Mouse (Mus musculus) neural tube, embryonic 14.5 days (tissue): ENCODE results near the gene Gm6096. TPM values are rescaled to one million over a fixed set of nuclear protein-coding genes. Genes with fewer than 3 reads are reported as not detected.
A peak's percentile ranks its signal among the peaks of the same experiment; 100 is the strongest.

ENCODE experiments used
- ATAC-seq: fragments of 200-750 bp; cut with Nextera tagmentation; 2 replicates; pipeline ENCODE4 v1.8.0; 2017; ENCODE audit warnings: low read depth, mild to moderate bottlenecking, moderate TSS enrichment, moderate library complexity
- H3K27ac ChIP-seq: fragments of 300-500 bp; sonication (generic); 2 replicates; pipeline ENCODE4 v1.5.1; 2014; ENCODE audit warnings: low read depth, mild to moderate bottlenecking, control low read depth, low read length, moderate library complexity, mixed read lengths
- H3K27me3 ChIP-seq: fragments of 300-500 bp; sonication (generic); 2 replicates; pipeline ENCODE4 v1.6.1; 2014; ENCODE audit warnings: low read length; ENCODE audit not compliant: control insufficient read depth, insufficient read depth
- H3K36me3 ChIP-seq: fragments of 300-500 bp; sonication (generic); 2 replicates; pipeline ENCODE4 v1.6.1; 2014; ENCODE audit warnings: low read length, mixed read lengths; ENCODE audit not compliant: control insufficient read depth, insufficient read depth
- H3K4me1 ChIP-seq: fragments of 300-500 bp; sonication (generic); 2 replicates; pipeline ENCODE4 v1.6.1; 2014; ENCODE audit warnings: low read length; ENCODE audit not compliant: control insufficient read depth, insufficient read depth
- H3K4me2 ChIP-seq: fragments of 300-500 bp; sonication (generic); 2 replicates; pipeline ENCODE4 v1.6.1; 2014; ENCODE audit warnings: mild to moderate bottlenecking, low read depth, low read length, control low read depth
- H3K4me3 ChIP-seq: fragments of 300-500 bp; sonication (generic); 2 replicates; pipeline ENCODE4 v1.5.1; 2014; ENCODE audit warnings: low read depth, low read length, control low read depth, mixed read lengths
- H3K9ac ChIP-seq: fragments of 300-500 bp; sonication (generic); replicated peaks from 2 replicates; pipeline ENCODE4 v1.6.1; 2014; ENCODE audit warnings: low read depth, mild to moderate bottlenecking, control low read depth, low read length, mixed read lengths
- H3K9me3 ChIP-seq: fragments of 300-500 bp; sonication (generic); 2 replicates; pipeline ENCODE4 v1.6.1; 2016; ENCODE audit warnings: low read length; ENCODE audit not compliant: control insufficient read depth
- WGBS: fragments of 180-500 bp; shearing (Covaris S2); extraction: QIAGEN DNeasy Blood & Tissue Kit; methylation state at CpG from one replicate; pipeline ENCODE4 v1.1.7; 2014; 5-methylcytosine and 5-hydroxymethylcytosine counted together
- polyA plus RNA-seq: library from polyadenylated mRNA; unstranded; fragments of >200 nt; fragmentation: Nextera tagmentation; extraction: Ambion mirVana; gene quantifications from 2 replicates; pipeline ENCODE4 v1.2.1, GENCODE M21; 2014

The Gm6096 gene
- polyA plus RNA-seq, 1 experiment from 2014 or later: not detected

DNA sequence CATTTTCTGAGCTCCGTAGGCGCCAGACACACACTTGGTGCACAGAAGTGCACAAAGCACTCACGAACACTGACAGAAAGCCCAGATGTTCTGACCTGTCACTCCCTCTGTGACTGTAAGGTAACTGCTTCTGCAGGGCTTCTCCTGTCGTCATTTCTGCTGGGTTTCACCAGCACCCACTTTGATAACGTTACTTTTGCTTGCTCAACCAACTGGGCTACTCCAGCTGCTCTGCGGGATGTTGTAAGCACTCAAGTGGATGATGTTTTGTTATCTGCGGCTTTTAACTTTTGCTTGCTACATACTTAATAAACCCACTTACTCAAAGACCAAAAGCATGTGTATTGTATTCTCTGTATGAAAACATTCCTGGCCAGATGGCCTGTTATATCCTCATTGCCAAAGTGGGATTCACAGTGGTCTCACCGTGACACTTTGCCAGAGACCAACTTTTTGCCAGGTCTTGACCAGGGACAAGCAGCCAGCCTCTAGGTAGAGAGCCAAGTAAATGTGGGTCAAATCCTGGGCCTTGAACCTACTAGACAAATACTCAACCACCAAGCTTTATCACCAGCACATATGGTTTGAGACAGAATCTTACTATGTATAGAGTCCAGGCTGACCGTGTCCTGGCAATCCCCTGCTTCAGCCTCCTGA, 29.1 kb upstream of the Gm6096 start:
- no peak overlapping the region for H3K27ac ChIP-seq
- no peak for ATAC-seq
- H3K4me3 ChIP-seq: no peak overlapping the region
- 92% methylated on average over 9 of the region's 9 CpGs for WGBS
- H3K9ac ChIP-seq: no peak overlapping the region
- no peaks in the 10 kb centered on the region for H3K4me1 ChIP-seq
- H3K9me3 ChIP-seq: no peaks in the 10 kb centered on the region
- peaks cover 43% of the 10 kb centered on the region for H3K36me3 ChIP-seq
- no peaks in the 10 kb centered on the region for H3K27me3 ChIP-seq
- H3K4me2 ChIP-seq: no peak overlapping the region

DNA sequence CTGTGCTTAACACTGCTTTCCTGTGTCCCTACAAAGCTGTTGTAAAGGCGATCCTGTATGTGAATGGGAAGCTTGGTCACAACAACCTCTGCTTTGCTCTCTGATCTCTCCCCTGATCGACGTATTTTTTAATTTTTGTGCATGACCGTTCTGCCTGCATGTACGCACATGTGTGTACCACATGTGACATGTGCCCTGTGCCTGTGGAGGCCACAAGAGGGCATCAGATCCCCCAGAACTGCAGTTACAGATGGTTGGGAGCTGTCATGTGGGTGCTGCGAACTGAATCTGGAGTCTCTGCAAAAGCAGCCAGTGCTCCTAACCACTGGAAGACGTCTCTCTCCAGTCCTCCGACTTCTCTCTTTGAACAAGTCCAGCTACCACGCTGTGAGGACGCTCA, 28.5 kb upstream of the Gm6096 start:
- no peaks in the 10 kb centered on the region for H3K4me1 ChIP-seq

DNA sequence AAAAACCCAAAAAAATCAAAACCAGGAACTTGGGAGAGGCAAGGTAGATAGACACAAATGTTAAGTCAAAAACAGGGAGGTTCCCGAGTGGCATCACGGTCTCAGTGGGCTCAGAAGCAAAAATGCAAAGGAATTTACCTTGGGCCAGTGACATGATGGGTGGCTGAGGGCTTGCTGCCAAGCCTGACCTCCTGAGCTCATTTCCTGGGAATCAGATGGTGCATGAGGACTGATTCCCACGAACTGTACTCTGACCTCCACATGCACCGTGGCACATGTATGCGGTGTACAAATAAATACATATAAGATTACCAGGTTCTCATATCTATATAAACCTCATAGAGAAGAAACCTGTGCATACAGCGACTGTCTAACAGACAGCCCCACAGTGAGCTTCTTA, 26.5 kb upstream of the Gm6096 start:
- no peak overlapping the region for H3K27ac ChIP-seq
- H3K9ac ChIP-seq: no peak overlapping the region
- no peaks in the 10 kb centered on the region for H3K9me3 ChIP-seq
- H3K27me3 ChIP-seq: no peaks in the 10 kb centered on the region
- ATAC-seq: no peak
- WGBS: 95% methylated on average over 6 of the region's 6 CpGs
- H3K4me2 ChIP-seq: no peak overlapping the region
- peaks cover 8% of the 10 kb centered on the region; the same call in 1 of the 2 replicates for H3K4me1 ChIP-seq
- no peak overlapping the region for H3K4me3 ChIP-seq
- H3K36me3 ChIP-seq: peaks cover 33% of the 10 kb centered on the region

More for the DNA sequence above, 28.5 kb upstream of the Gm6096 start:
- peaks cover 44% of the 10 kb centered on the region for H3K36me3 ChIP-seq
- no peak overlapping the region for H3K4me2 ChIP-seq
- 96% methylated on average over 10 of the region's 10 CpGs for WGBS
- H3K27me3 ChIP-seq: no peaks in the 10 kb centered on the region
- no peak for ATAC-seq
- no peak overlapping the region for H3K9ac ChIP-seq
- H3K9me3 ChIP-seq: no peaks in the 10 kb centered on the region
- no peak overlapping the region for H3K4me3 ChIP-seq
- no peak overlapping the region for H3K27ac ChIP-seq

DNA sequence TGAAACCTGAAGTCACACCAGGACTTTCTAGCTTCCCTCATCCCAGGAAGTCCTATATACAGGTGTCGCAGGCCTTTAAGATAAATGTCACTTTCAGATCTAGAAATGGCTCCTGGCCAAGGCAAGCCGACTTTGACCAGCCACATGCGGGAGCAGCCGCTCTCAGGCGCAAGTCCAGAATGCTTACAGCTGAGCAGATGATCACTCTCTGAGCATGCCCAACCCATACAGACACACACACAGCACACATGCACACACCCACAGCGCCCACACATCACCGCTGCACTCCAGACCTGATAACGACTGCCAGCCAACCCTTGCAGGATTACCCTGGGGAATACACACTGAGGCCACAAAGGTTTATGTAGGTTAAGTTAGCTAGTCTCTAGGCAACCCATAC, 24.8 kb upstream of the Gm6096 start:
- Histone ChIP-seq H3K4me2 (no peak overlapping the region), H3K9ac (no peak overlapping the region), H3K27ac (no peak overlapping the region), H3K4me3 (no peak overlapping the region), H3K27me3 (no peaks in the 10 kb centered on the region), H3K4me1 (peaks cover 10% of the 10 kb centered on the region; the same call in 1 of the 2 replicates), H3K36me3 (peaks cover 17% of the 10 kb centered on the region; the same call in 1 of the 2 replicates), H3K9me3 (no peaks in the 10 kb centered on the region)
- no peak for ATAC-seq
- 83% methylated on average over 8 of the region's 8 CpGs for WGBS

DNA sequence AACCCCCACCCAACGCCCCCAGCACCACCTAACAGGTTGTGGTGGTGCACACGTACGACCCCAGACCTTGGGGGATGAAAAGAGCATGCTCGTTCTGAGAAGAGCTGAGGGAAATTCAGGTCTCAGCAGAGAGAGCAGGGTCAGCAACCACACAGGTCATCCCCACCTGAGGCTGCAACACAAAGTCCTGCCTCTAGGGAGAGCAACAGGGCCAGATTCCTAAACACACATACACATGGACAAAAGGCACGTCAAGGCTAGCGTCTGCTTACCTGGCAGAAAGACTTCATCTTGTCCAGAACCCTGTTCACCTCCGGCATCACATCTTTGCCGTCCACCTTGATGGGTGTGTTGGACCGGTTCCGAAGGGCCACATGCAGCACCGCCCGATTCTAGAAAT, 24.0 kb upstream of the Gm6096 start:
- H3K36me3 ChIP-seq: peaks cover 9% of the 10 kb centered on the region; the same call in 1 of the 2 replicates
- peaks cover 10% of the 10 kb centered on the region; the same call in 1 of the 2 replicates for H3K4me1 ChIP-seq
- H3K9me3 ChIP-seq: no peaks in the 10 kb centered on the region
- ATAC-seq: no peak
- H3K27ac ChIP-seq: no peak overlapping the region
- no peaks in the 10 kb centered on the region for H3K27me3 ChIP-seq
- H3K4me3 ChIP-seq: no peak overlapping the region
- H3K9ac ChIP-seq: no peak overlapping the region
- no peak overlapping the region for H3K4me2 ChIP-seq
- WGBS: 91% methylated on average over 12 of the region's 12 CpGs

DNA sequence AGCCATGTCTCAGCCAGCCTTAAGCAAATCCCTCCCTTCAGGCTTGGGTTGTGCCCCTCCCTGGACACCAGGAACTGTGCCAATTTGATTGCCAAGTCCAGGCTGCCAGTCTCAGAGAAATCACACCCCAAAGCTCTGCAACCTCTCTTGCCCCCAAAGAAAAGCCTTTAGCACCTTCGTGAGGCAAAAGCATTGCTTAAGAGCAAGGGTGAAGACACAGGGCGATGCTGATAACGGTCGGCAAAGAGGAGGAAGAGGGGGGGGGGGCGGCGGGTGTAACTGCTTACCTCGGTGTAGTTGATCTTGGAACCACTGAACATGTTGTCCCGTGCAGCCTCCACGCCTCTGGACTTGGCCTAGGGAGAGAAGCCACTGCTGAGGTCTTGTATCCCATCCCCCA, 22.2 kb upstream of the Gm6096 start:
- no peak overlapping the region for H3K9ac ChIP-seq
- peaks cover 14% of the 10 kb centered on the region for H3K4me1 ChIP-seq
- no peaks in the 10 kb centered on the region for H3K27me3 ChIP-seq
- 68% methylated on average over 9 of the region's 9 CpGs for WGBS
- ATAC-seq: no peak
- H3K4me2 ChIP-seq: peak overlapping the region; percentile 78
- H3K9me3 ChIP-seq: no peaks in the 10 kb centered on the region
- H3K27ac ChIP-seq: no peak overlapping the region
- peaks cover 9% of the 10 kb centered on the region; the same call in 1 of the 2 replicates for H3K36me3 ChIP-seq
- H3K4me3 ChIP-seq: peak overlapping the region; percentile 7; the same call in 1 of the 2 replicates

DNA sequence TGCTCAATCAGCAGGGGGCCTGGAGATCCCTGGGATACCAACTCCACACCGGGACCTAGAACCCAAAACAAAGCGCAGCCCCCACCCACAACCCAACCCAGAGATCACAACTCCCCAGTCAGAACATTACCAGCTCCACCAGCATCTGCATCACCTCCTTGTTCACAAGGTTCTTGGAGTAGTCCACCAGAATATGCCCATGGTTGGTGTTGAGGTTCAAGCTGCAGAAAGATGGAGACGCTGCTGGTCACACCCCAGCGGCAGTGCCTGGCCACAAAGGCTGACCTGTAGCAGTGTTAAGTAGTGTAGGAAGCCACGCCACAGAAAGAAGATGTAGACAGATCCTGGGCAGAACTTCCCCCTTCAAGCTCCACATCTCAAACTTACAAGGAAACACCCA, 21.7 kb upstream of the Gm6096 start:
- Histone ChIP-seq H3K36me3 (peaks cover 9% of the 10 kb centered on the region; the same call in 1 of the 2 replicates), H3K4me2 (peak overlapping the region; percentile 78), H3K9me3 (no peaks in the 10 kb centered on the region), H3K27me3 (no peaks in the 10 kb centered on the region), H3K27ac (no peak overlapping the region), H3K4me1 (peaks cover 14% of the 10 kb centered on the region), H3K9ac (peak overlapping the region; percentile 74), H3K4me3 (peak overlapping the region; percentile 63)
- no peak for ATAC-seq
- 18% methylated on average over 5 of the region's 5 CpGs for WGBS

DNA sequence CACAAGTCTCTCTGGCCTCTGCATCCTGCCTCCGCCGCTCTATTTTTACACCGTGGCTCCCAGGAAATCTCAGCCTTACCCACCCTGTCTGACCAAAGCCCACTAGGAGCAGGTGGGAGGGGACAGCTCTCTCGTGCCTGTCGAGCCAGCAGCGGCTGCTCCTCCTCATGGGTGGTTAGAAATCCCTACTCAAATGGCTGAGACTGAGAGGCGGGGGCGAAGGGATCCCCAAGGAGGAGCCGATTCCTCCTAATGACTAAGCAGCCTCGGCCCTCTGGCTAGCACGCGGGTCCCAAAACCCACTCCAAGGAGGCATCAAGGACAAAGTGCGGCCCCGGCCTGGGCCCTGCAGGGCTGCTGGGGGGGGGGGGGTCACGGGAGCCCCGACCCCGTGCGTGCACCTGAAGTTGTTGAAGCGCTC, 21.1 kb upstream of the Gm6096 start:
- no peaks in the 10 kb centered on the region for H3K9me3 ChIP-seq
- peak overlapping the region; percentile 70 for H3K27ac ChIP-seq
- H3K36me3 ChIP-seq: peaks cover 9% of the 10 kb centered on the region; the same call in 1 of the 2 replicates
- peak overlapping the region; percentile 74 for H3K9ac ChIP-seq
- peak; percentile 5; the same call in 1 of the 2 replicates for ATAC-seq
- under 1% methylated on average over 19 of the region's 19 CpGs for WGBS
- H3K4me3 ChIP-seq: peak overlapping the region; percentile 63
- peaks cover 14% of the 10 kb centered on the region for H3K4me1 ChIP-seq
- H3K4me2 ChIP-seq: peak overlapping the region; percentile 78
- H3K27me3 ChIP-seq: no peaks in the 10 kb centered on the region

DNA sequence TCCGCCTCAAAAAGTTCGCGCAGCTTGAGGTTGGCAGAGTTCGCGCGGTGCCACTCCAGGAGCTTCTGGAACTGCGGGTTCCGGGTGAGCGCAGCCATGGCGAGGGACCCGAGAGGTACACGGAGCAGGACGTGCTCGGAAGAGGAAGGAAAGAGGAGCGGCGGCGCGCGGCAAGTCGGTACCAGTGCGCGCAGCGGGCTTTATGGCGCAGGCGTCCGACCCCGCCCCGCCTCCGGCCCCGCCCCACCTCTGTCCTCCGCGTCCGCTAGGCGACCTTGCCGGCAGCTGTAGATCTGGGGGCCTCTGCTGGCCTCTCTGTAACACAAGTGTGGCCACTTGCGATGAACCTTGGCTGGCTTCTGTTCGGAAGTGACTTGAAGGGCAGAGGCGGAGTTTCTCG, 20.7 kb upstream of the Gm6096 start, which contains the start of gene Gpi1:
Gene Gpi1 (minus strand): TSS at position 221 of the 400 bp plus-strand sequence.
- Histone ChIP-seq H3K9me3 (no peaks in the 10 kb centered on the region), H3K27ac (peak within 1 kb of the TSS; percentile 70), H3K4me2 (peak within 1 kb of the TSS; percentile 78), H3K27me3 (no peaks in the 10 kb centered on the region), H3K4me1 (peaks cover 14% of the 10 kb centered on the region), H3K36me3 (peaks cover 9% of the 10 kb centered on the region; the same call in 1 of the 2 replicates), H3K4me3 (peak within 1 kb of the TSS; percentile 63), H3K9ac (peak within 1 kb of the TSS; percentile 74)
- under 1% methylated on average over 32 of the region's 39 CpGs for WGBS
- peak; percentile 50 for ATAC-seq
